Mouse (Mus musculus) heart, postnatal 36 days (tissue): Measurements from ENCODE around the gene Kif26b. TPM values are rescaled to one million over a fixed set of nuclear protein-coding genes. Genes with fewer than 3 reads are reported as not detected.

ENCODE experiments used
- DNase-seq, 2 experiments: peaks; one replicate each; pipeline ENCODE4 v3.0.0; 2021 to 2022
- intact Hi-C: fragments of 180-260 bp; cut with DNase I; formaldehyde crosslinking; loops from one replicate; pipeline ENCODE4 v1.15.1; 2025
- total RNA-seq, 2 experiments: library from RNA; stranded (reverse); gene quantifications; 2 replicates each; pipeline ENCODE4 v1.2.3; 2021

The Kif26b gene
- total RNA-seq, 2 experiments from 2014 or later = 3.9 to 4.2 TPM

DNA sequence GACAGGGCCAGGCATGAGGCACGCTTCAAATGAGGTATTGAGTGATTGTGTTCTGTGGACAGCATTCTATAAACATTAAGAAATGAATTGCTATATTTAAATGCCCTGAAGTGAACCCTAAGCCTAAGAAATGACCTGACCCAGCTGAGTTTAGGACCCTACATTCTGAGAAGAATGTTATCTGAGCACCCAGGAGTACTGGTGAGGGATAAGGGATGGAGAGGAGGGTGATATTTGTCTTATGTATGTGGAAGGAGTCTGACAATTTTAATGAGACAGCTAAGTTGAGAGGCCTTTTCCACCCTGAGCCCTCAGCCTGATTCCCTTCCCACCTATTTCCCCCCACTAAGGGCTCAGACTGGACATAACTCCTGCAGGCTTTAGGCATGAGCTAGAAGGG lies 179.4 kb downstream of the Kif26b start:
- no peak for DNase-seq
- intact Hi-C loops = no loop called here

DNA sequence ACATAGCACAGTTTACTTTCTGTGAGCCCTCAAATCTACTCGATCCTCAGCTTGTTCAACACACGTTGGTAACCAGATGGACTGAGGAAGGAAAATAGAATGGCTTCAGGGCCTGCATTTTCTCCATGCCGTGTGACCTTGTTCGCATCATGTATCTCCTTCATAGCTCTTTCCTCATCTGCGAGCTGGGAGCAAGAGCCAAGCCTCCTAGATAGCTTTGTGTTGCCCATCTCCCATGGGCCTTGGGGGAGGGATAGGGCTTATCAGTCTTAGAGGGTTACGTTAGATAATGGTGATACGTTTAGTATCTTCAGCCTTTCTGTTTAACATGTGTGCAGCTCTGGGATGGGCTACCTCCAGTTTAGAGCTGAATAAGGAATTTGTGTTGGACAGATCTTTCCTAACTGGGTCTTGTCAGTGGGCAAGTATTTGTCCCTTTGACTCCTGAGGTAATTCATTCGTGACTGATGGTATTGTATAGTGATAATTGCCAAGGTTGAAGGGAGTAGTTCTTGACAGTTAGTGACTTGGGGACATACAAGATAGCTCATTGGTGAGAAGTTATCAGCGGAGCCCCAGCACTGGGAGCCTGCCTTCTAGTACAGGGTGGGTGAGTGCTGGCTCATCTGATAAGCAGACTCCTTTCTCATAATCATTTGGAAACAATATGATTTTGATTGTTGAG lies 183.4 kb downstream of the Kif26b start:
- intact Hi-C loops = loop anchor here (10.0 kb wide), 1 partner anchor 772 kb away; no protein-coding TSS in a partner anchor
- no peak for DNase-seq

DNA sequence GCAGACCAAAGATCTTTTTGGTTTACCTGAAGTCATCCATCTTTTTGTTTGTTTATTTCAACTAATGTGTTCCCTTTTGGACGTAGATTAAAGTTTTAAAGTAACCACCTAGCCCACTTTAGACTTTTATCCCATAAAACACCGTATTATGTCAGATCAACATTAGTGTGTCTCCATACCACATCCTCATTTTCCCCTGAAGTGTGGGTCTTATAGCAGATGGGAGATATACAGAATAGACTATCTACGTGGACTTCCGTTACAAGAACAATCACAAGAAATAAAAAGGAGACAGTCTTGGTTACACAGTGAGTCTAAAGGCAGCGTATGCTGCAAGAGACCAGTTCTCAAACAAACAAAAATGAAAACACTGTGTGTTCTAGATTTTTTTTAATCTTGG lies 185.3 kb downstream of the Kif26b start:
- no peak for DNase-seq
- intact Hi-C loops = loop anchor here (10.0 kb wide), 1 partner anchor 771 kb away; no protein-coding TSS in a partner anchor

DNA sequence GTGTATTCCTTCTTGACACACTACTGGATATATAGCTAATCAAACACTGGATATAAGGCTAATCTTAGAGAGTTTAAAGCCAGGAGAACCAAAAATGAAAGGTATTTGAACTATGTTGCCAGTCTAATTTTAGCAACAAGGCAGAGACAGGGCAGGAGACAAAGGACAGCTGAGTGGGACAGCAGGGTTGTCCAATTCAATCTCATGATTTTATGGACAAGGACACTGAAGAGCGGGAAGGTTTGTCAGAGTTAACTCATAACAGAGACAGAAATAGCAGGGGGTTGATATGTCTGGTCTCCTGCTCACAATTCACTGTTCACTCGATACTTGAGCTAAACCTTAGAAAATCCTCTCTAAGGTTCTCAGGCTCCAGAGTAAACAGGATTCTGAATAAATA lies 187.5 kb downstream of the Kif26b start:
- DNase-seq = no peak
- intact Hi-C loops = loop anchor here (10.0 kb wide), 1 partner anchor 768 kb away; no protein-coding TSS in a partner anchor

DNA sequence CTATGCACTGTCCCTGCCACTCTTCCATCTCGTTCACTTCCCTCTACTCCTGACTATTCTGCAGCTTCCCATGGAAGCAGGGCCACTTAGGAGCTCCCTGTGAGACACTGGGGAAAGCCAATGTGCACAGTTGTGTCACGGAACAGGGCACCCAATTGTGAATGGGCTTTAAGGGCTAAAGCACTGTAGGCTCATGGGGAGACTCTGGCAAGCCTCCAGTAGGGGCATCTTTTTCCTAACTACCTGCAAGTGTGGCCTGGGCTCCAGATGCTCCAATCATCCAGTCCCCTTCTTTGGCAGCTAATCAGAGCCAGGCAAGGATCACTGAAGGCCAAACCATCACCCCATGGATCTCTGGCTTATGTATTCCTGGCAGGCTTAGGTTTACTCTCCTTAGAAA lies 191.9 kb downstream of the Kif26b start:
- intact Hi-C loops = no loop called here
- no peak for DNase-seq

DNA sequence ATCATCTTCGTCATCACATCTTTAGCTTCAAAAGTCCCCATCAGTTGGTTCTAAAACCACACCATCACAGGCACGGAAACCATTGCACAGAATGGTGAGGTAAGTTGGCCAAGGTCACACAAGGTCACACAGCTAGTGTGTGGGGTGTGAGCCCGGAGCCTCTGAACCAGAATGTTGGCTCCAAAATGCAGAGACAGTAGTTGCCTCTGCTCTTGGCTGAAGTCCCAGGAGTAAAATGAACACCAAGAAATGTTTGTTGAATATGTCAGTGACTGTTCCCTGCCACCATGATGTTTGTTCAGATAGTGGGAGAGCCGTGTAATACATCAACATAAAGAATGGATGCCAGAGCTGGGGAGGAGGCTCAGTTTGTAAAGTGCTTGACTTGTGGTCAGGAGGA lies 193.9 kb downstream of the Kif26b start:
- intact Hi-C loops = no loop called here
- DNase-seq = no peak

DNA sequence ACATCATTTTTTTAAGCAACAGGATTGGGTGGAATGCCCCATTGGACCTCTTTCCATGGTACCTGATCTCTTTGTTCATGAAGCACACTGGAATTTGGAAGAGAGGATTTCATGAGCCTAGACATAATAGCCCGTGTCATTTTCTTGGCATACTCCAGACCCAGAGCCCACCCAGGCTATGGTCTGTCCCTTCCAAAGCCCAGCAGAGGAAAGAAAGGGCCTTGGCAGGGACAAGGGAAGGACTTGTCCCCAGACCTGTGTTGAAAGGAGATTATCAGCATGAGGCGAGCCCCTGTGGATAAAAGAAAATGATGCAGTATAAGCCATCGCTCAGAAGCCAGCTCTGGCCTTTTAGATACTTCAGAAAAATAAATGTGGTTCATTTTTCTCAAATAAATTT lies 196.6 kb downstream of the Kif26b start:
- intact Hi-C loops = no loop called here
- no peak for DNase-seq

DNA sequence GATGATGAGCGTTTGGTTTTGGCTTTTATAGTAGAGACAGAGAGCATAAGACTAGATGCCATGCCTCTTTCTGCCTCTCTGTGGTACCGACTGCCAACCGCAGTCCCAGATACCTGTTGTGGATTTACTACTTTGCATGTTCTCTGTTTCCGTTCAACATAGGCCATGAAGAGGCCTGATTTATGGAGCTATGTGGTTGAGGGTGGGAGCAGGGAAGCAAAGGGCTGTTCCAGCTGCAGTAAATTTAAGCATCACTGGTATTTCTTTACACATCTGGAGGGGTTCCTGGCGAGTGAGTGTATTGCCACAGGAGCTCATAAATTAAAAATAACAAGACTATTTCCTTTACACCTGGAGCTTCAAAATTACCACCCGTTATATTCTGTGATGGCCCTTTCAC lies 199.3 kb downstream of the Kif26b start:
- intact Hi-C loops = no loop called here
- DNase-seq = no peak

DNA sequence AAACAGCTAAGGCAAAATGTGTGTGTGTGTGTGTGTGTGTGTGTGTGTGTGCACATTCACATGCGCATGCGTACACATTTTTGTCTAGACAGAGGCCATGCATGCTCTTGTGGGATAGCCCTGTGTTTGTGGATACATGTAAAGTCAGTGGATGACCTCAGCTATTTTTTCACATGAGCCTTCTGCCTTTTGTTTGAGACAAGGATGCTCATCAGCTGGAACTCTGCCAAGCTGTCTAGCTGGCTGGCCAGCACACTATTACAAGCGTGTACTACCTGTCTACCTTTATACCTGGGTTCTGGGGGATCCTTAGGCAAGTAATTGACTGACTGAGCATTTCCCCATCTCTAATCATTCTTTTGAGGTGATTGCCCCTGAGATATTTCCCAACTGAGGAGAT lies 201.3 kb downstream of the Kif26b start:
- intact Hi-C loops = no loop called here
- DNase-seq = no peak

DNA sequence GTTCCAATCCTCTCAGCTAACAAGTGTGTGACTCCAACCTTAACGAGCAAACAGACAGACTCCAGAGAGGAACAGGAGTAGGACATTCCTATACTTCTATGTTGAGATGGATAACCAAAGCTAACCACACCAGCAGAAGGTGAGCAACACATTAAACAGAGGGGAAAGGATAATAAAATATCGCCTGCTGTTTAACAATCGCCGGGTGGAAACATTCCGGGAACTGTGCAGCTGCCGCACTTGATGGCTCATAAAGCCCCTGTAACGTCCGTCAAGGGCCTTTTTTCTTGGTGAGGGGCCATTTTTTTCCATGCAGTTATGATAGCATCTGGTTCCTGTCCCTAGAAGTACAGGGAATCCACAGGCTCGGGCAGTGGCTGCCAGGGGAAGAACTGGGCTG lies 204.1 kb downstream of the Kif26b start:
- intact Hi-C loops = no loop called here
- DNase-seq = no peak

DNA sequence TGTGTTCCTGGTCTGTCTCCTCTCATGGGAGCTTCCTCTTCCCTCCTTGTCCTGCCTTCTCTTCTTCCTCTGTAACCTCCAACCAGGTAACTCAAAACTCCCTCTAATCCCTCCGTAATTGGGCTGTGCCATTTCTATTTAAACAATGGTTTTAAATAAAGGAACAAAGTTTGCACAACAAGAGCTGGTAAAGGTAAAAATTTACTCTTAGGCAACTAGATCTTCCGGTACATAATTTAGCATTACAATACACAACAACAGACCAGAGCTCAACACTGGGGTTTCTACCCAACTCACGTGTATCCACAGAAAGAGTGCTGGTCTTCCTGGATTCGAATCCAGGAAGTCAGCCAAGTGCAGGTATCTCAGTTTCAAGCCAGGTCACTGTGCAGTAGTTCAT lies 205.7 kb downstream of the Kif26b start:
- intact Hi-C loops = no loop called here
- DNase-seq = no peak

DNA sequence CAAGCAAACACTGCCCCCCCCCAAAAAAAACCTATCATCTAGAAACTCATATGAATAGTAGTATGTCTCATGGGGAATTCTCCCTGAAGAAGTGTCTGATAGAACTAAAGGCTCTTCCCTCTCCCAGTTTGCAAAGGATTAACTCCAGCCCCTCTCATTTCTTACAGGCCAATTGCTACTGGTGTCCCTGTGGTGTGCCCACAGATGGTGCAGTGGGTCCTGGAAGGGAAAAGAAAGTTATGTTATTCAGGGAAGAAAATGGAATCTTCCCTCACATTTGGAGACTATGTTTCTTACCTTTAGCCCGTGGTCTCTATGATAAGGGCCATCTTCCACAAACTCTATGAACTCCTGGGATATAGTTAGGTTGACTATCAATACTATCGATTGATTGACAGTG lies 208.0 kb downstream of the Kif26b start:
- intact Hi-C loops = no loop called here
- no peak for DNase-seq

DNA sequence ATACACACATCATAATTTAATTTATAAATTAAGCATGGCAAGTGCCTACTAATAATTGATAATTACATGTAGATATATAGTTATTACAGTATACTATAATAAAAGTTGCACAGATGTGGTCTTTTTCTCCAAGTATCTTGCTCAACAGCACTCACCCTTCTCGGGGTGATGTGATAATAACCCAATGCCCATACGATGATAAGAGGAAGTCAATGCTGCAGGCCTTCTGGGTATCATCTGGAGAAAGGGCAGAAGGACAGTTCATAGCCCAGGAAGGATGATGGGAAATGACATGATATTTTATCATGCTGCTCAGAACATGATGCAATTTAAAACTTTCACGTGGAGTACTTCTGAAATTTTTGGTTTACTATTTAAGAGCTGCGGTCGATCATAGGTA lies 214.9 kb downstream of the Kif26b start:
- intact Hi-C loops = no loop called here
- DNase-seq = no peak

DNA sequence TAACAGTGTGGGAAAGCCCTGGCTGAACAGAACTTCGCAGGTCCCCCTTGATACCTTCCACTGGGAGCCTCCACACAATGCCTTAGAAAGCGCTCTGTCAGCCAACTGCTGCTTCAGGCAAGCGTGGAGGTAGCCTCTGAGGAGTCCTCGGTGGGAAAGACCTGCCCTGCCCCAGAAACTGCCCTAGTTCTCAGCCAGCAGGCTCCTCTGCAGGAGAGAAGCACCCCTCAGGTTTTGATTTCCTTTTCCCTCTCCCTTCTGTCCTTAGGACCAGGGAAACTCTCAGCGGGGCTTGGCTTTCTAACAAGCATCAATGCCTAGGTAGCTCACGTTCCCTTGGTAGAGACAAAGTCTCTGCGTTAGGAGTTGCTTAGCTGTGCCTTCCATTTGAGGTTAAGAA lies 215.6 kb downstream of the Kif26b start:
- intact Hi-C loops = no loop called here
- DNase-seq = no peak

DNA sequence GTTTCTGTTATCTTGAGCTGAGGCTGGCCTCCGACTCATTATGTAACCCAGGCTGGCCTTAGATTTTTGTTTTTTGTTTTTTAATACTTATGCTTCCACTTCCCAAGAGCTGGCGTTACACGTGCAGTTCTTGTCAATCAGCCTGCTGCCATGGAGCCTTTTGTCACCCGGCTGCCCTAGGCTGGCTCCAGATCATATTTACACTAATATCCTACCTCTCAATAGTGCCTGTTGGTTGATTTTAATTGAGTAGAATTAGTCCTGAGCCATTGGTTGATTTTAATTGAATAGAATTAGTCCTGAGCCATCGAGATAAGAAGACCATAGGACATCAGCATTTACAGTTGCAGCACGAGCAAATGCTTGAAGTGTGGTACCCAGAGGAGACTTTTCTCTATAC lies 216.0 kb downstream of the Kif26b start:
- intact Hi-C loops = no loop called here
- DNase-seq = no peak

DNA sequence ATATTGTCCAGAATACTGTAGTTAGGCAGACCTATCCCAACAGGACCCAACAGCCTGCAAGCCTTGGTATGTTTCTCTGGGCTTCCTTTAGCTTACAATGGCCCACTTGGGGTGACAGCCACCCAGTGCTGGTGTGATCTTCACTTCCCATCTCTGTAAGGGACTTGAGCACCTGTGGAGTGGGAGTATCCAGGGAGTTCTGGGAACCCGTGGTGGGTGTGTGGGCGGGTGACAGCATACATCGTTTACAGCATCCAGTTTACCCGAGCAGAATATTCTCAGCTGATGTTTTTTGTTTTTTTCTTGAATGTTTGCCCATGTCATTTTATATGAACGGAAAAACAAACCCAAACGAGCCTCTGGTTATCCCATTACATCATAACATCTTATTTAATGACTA lies 216.5 kb downstream of the Kif26b start:
- intact Hi-C loops = no loop called here
- DNase-seq = no peak

DNA sequence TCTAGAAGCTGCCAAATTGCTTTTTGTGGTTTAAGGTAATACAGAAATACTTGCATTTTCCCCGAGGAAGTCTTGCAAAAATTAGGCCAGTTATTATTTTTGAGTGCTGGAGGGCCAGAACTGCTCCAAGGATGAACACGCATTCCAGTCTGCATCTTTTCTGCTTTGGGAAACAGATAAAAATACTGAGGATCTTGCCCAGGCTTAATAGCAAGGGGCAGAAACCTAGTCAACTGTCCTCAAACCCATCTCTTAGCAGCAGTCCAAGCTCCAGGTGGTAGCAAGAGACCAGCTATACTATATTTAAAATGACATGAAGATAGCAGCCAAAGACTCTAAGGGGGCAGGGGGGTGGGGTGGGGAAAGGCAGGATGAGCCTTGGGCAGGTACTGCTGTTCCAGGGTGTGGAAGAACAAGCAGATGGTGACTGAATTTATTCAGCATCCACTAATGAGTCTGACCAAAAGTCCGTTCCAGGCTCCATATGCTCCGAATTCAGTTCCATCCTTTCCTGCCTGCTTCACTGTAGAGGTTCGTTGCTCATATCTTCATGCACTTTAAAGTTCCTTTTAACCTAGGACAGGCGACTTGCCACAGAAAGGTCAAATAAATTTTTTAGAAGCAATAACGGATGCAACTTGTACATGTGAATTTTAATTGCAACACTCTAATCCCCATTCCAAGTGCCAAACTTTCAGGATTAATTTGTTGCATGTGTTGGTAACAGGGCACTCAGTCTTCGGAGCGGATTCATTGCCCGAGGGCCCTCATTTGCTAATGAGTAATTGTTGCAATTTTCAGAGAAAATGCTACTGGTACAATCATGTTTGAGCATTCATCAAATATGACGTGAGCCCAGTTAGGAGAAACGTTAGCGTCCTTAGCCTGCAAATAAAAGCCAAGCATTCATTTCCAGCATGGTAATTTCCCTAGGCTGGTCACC lies 218.6 kb downstream of the Kif26b start:
- no peak for DNase-seq
- intact Hi-C loops = no loop called here

DNA sequence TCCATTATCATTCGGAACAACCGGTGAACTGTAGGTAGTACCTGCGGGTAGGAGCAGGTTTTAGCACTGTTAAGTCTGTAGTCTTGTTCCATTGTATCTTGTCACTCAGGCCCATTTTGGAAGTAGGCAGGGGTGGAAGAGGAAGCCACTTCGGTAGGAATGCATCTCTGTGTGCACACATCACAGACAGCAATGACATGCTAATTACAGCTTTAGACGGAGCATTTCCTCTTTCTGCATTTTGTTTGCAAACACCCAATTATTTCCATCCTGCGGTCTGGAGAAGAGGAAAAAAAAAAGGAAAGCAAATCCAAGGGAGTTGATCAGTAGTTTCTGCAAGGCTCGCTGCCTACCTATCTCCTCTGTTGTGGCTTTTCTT lies 219.3 kb downstream of the Kif26b start:
- intact Hi-C loops = no loop called here
- no peak for DNase-seq

DNA sequence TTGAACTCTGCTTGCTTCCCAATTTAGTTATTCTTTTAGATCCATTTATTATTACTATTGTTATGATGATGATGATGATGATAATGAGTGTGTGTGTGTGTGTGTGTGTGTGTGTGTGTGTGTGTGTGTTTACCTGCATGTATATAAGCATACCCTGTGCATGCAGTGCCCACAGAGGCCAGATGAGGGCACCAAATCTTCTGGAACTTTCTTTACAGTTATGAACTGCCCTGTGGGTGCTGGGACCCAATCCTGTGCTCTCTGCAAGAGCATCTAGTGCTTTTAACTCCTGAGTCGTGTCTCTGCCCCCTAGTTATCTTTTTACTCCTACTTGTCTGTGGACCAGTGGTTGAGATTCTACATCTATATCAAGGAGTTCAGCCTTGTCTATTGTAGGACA lies 219.7 kb downstream of the Kif26b start:
- DNase-seq = no peak
- intact Hi-C loops = no loop called here

DNA sequence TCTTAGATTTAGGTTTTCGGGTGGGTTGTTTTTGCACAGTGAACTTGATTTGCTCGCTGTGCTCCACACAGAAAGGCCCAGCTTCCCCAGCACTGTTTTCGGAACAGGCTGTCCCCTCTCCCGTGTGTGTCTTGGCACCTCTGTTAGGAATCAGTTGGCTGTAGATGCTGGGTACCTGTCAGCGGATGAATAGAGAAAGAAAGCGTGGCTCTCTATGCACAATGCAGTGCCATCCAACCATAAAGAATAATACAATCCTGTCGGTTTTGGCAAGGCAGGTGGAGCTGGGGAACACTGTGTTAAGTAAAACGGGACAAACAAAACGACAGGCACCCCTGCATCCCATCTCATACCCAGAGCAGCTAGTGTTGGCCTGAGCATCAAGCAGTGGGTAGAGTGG lies 220.9 kb downstream of the Kif26b start:
- intact Hi-C loops = no loop called here
- DNase-seq = no peak

DNA sequence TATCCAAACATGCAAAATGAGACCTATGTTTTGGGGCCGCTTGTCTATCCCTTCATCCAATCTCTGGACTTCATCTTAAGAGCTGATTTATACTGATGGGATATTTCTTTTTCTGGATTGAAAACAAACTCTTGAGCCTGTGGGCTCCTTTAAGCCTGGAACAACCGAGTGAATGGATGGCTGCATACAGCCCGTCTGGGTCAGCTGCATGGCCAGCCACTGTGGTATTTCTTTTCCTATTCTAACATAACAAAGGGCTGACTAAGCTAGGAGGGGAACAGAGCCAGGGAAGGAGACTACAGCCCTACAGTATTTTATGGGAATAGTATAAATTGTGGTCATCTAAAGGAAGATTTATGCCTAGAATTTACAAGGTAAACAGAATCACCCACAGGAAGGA lies 229.5 kb downstream of the Kif26b start:
- intact Hi-C loops = no loop called here
- DNase-seq = no peak

DNA sequence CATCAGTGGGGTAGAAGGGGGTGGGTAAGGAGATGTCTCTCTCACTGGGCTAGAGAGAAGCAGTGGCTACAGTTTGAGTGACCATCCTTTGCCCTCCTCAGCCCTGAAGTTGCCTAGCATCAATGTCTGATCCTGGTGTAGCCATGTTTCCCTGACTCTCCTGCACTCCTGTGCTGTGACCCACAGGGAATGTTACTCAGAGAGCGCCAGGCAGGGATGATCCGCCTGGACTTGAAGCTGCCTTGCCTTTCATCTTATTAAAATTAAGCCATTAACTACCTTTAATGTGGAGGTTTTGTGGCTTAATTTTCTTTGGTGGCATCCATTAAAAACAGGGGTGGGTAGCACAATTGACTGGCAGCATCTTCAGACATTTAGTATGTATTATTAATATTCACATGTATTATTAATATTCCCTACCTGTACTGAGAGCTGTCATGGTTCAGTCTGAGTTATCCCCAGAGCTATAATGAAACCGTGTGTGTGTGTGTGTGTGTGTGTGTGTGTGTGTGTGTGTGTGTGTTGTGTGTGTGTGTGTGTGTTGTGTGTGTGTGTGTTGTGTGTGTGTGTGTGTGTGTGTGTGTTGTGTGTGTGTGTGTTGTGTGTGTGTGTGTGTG lies 233.3 kb downstream of the Kif26b start:
- intact Hi-C loops = no loop called here
- DNase-seq = no peak
